Mouse (Mus musculus) forebrain, embryonic 16.5 days (tissue): Measurements from ENCODE around the gene Gm49394. TPM values are rescaled to one million over a fixed set of nuclear protein-coding genes. Genes with fewer than 3 reads are reported as not detected.
A peak's percentile ranks its signal among the peaks of the same experiment; 100 is the strongest.

Source experiments
- ATAC-seq: fragments of 200-750 bp; cut with Nextera tagmentation; 2 replicates; pipeline ENCODE4 v1.8.0; 2017; ENCODE audit warnings: mild to moderate bottlenecking, moderate library complexity
- H3K27ac ChIP-seq: fragments of 300-500 bp; sonication (generic); 2 replicates; pipeline ENCODE4 v1.5.1; 2014; ENCODE audit warnings: low read length, control low read depth
- H3K27me3 ChIP-seq: fragments of 300-500 bp; sonication (generic); replicated peaks from 2 replicates; pipeline ENCODE4 v1.6.1; 2014; ENCODE audit warnings: low read length; ENCODE audit not compliant: control insufficient read depth, insufficient read depth
- H3K36me3 ChIP-seq: fragments of 300-500 bp; sonication (generic); 2 replicates; pipeline ENCODE4 v1.6.1; 2014; ENCODE audit not compliant: control insufficient read depth, insufficient read depth
- H3K4me1 ChIP-seq: fragments of 300-500 bp; sonication (generic); replicated peaks from 2 replicates; pipeline ENCODE4 v1.6.1; 2014; ENCODE audit warnings: low read length; ENCODE audit not compliant: control insufficient read depth, insufficient read depth
- H3K4me2 ChIP-seq: fragments of 300-500 bp; sonication (generic); 2 replicates; pipeline ENCODE4 v1.6.1; 2014; ENCODE audit warnings: mild to moderate bottlenecking, low read length, control low read depth
- H3K4me3 ChIP-seq: fragments of 300-500 bp; sonication (generic); replicated peaks from 2 replicates; pipeline ENCODE4 v1.5.1; 2014; ENCODE audit warnings: mild to moderate bottlenecking, low read length, control low read depth
- H3K9ac ChIP-seq: fragments of 300-500 bp; sonication (generic); replicated peaks from 2 replicates; pipeline ENCODE4 v1.6.1; 2014; ENCODE audit warnings: low read depth, low read length, control low read depth
- H3K9me3 ChIP-seq: fragments of 300-500 bp; sonication (generic); 2 replicates; pipeline ENCODE4 v1.6.1; 2016; ENCODE audit warnings: low read length; ENCODE audit not compliant: control insufficient read depth
- WGBS: fragments of 180-500 bp; shearing (Covaris S2); extraction: QIAGEN DNeasy Blood & Tissue Kit; methylation state at CpG from one replicate; pipeline ENCODE4 v1.1.7; 2014; 5-methylcytosine and 5-hydroxymethylcytosine counted together
- polyA plus RNA-seq: library from polyadenylated mRNA; unstranded; fragments of >200 nt; fragmentation: Nextera tagmentation; extraction: Ambion mirVana; gene quantifications from 2 replicates; pipeline ENCODE4 v1.2.1, GENCODE M21; 2015

Gm49394 gene
- polyA plus RNA-seq, 1 experiment from 2014 or later, result not detected

DNA sequence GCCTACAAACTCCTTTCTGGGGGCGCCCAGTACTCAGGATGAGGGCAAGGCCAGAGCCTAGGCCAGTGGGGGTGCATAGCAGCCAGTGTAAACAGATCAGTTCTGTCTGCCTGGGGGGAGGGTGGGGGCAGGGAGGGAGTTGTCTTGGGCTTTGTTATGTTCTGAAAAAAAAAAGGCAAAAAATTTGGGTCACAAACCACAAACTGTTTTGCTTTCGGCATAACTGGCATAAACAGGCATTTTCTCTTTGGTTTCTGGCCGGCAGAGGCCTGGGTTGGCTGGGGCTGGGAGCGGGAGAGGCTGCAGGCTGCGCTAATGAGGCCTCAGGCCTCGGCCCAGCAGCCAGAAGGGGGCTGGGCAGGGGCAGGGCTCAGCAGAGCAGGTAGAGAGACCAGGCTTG is 23.1 kb downstream of the Gm49394 start:
- no peak for ATAC-seq
- Histone ChIP-seq H3K36me3 (no peaks in the 10 kb centered on the region), H3K4me1 (no peaks in the 10 kb centered on the region), H3K27ac (no peak overlapping the region), H3K9me3 (no peaks in the 10 kb centered on the region), H3K9ac (no peak overlapping the region), H3K4me3 (no peak overlapping the region), H3K4me2 (no peak overlapping the region), H3K27me3 (no peaks in the 10 kb centered on the region)
- WGBS, result 26% methylated on average over 6 of the region's 6 CpGs

DNA sequence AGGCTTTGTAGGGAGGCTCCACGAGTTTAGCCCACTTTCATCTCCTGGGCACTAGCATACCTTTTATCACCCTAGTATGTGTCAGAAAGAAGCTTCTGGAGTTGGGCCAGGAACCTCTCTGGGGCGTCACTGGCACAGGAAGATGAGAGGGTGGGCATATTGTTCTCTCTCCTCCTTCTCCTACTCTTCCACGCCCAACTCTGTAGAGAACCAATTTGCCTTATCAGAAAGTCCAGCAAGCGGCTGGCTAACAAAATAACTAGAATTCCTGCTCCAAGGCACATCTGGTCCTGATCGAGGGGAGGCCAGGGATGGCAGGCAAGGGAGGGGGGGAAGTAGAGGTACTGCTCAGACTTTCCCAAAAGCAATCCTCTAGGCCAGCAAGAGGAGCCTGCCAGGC is 24.7 kb downstream of the Gm49394 start:
- Histone ChIP-seq H3K27me3 (no peaks in the 10 kb centered on the region), H3K36me3 (no peaks in the 10 kb centered on the region), H3K9me3 (no peaks in the 10 kb centered on the region), H3K4me1 (no peaks in the 10 kb centered on the region), H3K4me2 (no peak overlapping the region), H3K27ac (no peak overlapping the region), H3K9ac (no peak overlapping the region), H3K4me3 (no peak overlapping the region)
- 54% methylated on average over 5 of the region's 5 CpGs for WGBS
- ATAC-seq, result no peak

DNA sequence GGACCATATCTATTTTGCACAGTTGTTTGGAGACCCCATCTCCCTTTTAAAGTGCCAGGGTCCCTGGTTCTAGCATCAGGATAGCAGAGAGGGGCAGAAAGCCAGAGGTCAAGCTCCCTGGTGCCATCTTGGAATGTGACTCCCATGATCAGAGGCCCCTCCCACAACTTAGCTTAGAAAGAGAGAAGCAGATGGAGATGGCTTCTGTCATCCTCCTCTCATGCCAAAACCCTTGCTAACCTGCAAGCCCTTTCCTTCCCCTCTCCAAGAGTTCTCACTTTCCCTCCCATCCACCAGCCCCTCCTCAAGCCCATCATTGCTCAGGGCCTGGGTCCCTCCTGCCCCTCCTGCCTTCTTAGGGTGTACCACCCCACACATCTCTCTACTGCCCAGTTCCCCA is 33.6 kb downstream of the Gm49394 start:
- no peaks in the 10 kb centered on the region for H3K4me1 ChIP-seq
- ATAC-seq, result no peak
- no peak overlapping the region for H3K4me3 ChIP-seq
- no peak overlapping the region for H3K9ac ChIP-seq
- no peak overlapping the region for H3K27ac ChIP-seq
- H3K4me2 ChIP-seq, result no peak overlapping the region
- H3K27me3 ChIP-seq, result no peaks in the 10 kb centered on the region
- no peaks in the 10 kb centered on the region for H3K36me3 ChIP-seq
- no peaks in the 10 kb centered on the region for H3K9me3 ChIP-seq

DNA sequence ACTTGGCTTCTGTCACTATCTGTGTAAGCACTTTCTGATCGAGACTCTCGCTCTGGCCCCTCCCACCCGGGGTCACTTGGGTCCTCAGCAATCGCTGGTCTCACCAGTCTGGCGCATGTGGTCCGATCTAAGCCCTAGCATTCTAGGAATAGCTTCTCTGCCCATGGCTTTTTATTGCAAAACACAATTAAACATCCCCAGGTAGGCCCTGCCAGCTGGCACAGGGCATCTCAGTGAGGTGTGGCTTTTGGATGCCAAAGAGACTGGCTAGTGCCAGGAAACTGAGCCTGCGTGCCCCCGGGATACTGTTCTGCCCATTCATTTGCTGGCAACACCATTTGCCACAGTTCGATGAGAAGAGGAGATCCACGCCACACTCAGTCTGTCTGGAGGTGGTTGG is 39.1 kb downstream of the Gm49394 start:
- no peaks in the 10 kb centered on the region for H3K36me3 ChIP-seq
- no peak overlapping the region for H3K4me2 ChIP-seq
- H3K27ac ChIP-seq, result no peak overlapping the region
- no peaks in the 10 kb centered on the region for H3K9me3 ChIP-seq
- 68% methylated on average over 10 of the region's 10 CpGs for WGBS
- no peak overlapping the region for H3K4me3 ChIP-seq
- H3K27me3 ChIP-seq, result no peaks in the 10 kb centered on the region
- H3K9ac ChIP-seq, result no peak overlapping the region
- H3K4me1 ChIP-seq, result no peaks in the 10 kb centered on the region
- no peak for ATAC-seq

DNA sequence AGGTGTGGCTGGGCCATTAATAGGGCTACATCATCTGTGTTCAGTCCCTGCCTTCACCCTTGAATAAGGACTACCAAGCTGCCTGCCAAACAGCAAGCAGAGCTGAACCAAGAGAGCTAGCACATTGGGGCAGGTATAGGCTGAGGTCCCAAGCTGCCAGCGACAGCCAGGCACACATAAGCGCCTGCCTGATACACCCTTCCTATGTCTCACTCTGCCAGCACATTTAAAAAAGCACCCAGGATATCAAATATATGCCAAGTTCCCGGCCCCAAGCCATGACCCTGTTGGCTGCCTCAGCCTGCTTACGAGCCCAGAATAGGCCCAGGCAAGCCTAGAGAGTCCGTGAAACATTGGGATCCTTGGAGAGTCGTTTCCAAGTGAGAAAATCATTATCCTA is 39.9 kb downstream of the Gm49394 start:
- Histone ChIP-seq H3K4me1 (no peaks in the 10 kb centered on the region), H3K4me3 (no peak overlapping the region), H3K4me2 (no peak overlapping the region), H3K27me3 (no peaks in the 10 kb centered on the region), H3K27ac (no peak overlapping the region), H3K36me3 (no peaks in the 10 kb centered on the region), H3K9me3 (no peaks in the 10 kb centered on the region), H3K9ac (no peak overlapping the region)
- ATAC-seq, result no peak
- WGBS, result 83% methylated on average over 6 of the region's 6 CpGs

DNA sequence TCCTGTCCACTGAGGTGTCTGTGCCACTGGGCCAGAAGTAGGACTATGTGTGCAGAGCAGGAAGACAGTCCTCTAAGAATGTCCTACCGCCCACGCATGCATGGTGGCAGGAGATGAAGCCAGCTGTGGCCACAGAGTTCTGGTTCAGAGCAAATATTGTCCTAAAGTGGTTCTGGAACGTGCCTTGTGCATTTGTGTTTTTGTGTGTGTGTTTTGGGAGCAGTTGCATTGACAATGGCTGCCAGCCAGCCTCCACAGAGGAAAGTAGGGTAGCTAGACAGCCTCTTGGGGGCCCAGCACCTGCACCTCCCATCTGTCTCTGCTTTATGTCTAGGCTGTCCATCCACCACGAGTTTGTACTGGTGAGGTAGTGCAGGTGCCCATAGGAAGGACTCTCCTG is 47.6 kb downstream of the Gm49394 start:
- H3K27me3 ChIP-seq, result no peaks in the 10 kb centered on the region
- 80% methylated on average over 4 of the region's 4 CpGs for WGBS
- no peaks in the 10 kb centered on the region for H3K4me1 ChIP-seq
- no peak overlapping the region for H3K27ac ChIP-seq
- no peaks in the 10 kb centered on the region for H3K9me3 ChIP-seq
- no peak for ATAC-seq
- H3K9ac ChIP-seq, result no peak overlapping the region
- no peak overlapping the region for H3K4me2 ChIP-seq
- no peaks in the 10 kb centered on the region for H3K36me3 ChIP-seq
- no peak overlapping the region for H3K4me3 ChIP-seq

DNA sequence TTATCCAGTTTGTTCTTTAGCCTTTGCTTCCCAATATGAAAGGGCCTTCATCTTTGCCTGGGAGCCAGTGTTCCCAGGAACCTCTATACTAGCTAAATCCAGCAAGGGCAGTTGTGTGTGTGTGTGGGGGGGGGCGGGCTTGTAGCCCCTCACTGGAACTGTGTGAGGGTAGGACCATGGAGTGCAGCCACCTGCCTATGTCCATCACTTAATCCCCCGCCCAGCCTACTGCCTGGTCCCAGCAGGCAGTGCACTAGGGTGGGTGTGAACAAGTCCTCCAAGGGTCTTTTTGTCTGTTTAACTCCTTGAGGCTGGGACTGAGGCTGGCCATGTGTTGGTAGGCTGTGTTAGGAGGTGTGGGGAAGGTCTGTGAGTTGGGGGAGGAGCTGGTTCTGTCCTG is 56.7 kb downstream of the Gm49394 start:
- 39% methylated on average over 2 of the region's 2 CpGs for WGBS
- no peak overlapping the region for H3K27ac ChIP-seq
- H3K36me3 ChIP-seq, result no peaks in the 10 kb centered on the region
- peaks cover 6% of the 10 kb centered on the region for H3K4me1 ChIP-seq
- H3K9me3 ChIP-seq, result no peaks in the 10 kb centered on the region
- no peak for ATAC-seq
- H3K4me2 ChIP-seq, result no peak overlapping the region
- no peaks in the 10 kb centered on the region for H3K27me3 ChIP-seq
- no peak overlapping the region for H3K4me3 ChIP-seq
- no peak overlapping the region for H3K9ac ChIP-seq

DNA sequence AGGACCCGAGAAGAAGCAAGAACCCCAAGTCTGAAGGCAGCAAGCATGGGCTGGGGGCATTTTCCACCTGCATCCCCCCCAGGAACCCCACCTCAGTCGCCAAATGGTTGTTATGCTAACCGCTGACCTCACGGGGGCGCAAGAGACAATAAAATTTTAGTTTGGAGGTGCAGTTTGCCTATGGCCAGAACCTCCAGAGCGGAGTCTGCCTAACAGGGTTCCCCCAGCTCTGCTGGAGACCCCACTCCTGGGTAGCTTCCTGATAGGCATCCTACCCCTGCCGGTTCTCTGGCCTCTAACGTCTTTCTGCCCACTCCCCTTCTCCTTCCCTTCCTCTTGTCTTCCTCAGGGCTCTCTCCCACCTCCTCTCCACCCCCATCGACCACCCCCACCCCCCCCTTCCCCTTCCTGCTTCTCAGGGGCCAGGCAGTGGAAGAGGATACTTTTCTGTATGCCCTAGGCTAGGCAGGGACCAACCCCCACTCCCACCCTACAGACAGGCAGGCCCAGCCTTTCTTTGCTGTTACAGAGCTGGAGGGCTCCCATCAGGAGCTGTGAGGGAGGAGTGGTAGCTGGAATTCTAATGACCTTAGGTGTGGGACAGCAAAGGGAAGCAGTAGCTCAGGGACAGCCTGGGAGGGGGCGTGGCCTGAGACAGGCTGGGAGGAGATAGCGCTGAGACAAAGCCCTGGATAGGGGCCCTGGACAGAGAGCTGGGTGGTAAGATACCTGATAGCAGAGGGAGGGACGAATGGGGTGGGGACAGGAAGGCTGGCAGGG is 58.9 kb downstream of the Gm49394 start:
- H3K27ac ChIP-seq, result no peak overlapping the region
- H3K4me2 ChIP-seq, result 0 out of 2 replicates have a peak overlapping the region, but pooled peaks have one; percentile 9
- no peak overlapping the region for H3K4me3 ChIP-seq
- 3% methylated on average over 12 of the region's 12 CpGs for WGBS
- 0 out of 2 replicates have a peak overlapping the region, but pooled peaks have one; percentile 15 for H3K9ac ChIP-seq
- no peaks in the 10 kb centered on the region for H3K36me3 ChIP-seq
- peak; percentile 73 for ATAC-seq
- H3K4me1 ChIP-seq, result peaks cover 6% of the 10 kb centered on the region
- no peaks in the 10 kb centered on the region for H3K9me3 ChIP-seq
- H3K27me3 ChIP-seq, result no peaks in the 10 kb centered on the region

DNA sequence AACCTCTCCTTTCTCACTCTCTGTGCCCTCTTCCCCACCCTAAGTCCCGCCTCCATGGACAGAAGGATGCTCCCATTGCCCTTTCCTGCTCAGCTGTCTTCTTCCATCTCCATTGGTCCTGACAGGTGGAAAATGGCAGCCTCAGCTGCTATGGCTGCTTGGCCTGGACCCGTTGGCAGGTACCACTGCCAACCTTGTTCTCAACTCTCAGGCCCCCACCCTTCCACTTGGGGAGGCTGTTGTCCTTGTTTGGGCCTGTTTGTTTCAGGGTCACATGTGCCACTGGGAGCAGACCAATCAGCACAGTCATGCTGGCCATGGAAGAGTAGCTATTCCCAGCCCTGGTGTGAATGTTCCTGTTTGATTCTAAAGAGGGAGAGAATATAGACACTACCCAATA is 68.8 kb downstream of the Gm49394 start:
- WGBS, result 87% methylated on average over 2 of the region's 2 CpGs

More for the DNA sequence above, 68.8 kb downstream of the Gm49394 start:
- ATAC-seq, result no peak
- H3K4me3 ChIP-seq, result no peak overlapping the region
- no peaks in the 10 kb centered on the region for H3K27me3 ChIP-seq
- H3K4me2 ChIP-seq, result no peak overlapping the region
- H3K9me3 ChIP-seq, result no peaks in the 10 kb centered on the region
- no peaks in the 10 kb centered on the region for H3K36me3 ChIP-seq
- no peaks in the 10 kb centered on the region for H3K4me1 ChIP-seq
- no peak overlapping the region for H3K9ac ChIP-seq
- H3K27ac ChIP-seq, result no peak overlapping the region
